Mouse (Mus musculus): Measurements from ENCODE around the gene E2f1. TPM values are rescaled to one million over a fixed set of nuclear protein-coding genes. Genes with fewer than 3 reads are reported as not detected.

The E2f1 gene
- total RNA-seq, 1 experiment from 2014 or later: 9.9 TPM

GRCm38 (mm10) chr2:154589051-154589450, 19.4 kb upstream of the E2f1 start:
- ATAC-seq (replicated peaks in 1 of 2; ENCODE audit: insufficient read depth in 1 of 2, low FRiP score in 2 of 2, low TSS enrichment in 1 of 2, low read depth in 1 of 2, poor library complexity in 2 of 2, severe bottlenecking in 2 of 2): no peak

GRCm38 (mm10) chr2:154586405-154586804, 16.7 kb upstream of the E2f1 start:
- peak in 1 of 2 experiments; percentile 40; a peak in 1 of 4 replicates for ATAC-seq (replicated peaks in 1 of 2; ENCODE audit: insufficient read depth in 1 of 2, low FRiP score in 2 of 2, low TSS enrichment in 1 of 2, low read depth in 1 of 2, poor library complexity in 2 of 2, severe bottlenecking in 2 of 2)

GRCm38 (mm10) chr2:154584931-154585601, 15.4 kb upstream of the E2f1 start:
- ATAC-seq (replicated peaks in 1 of 2; ENCODE audit: insufficient read depth in 1 of 2, low FRiP score in 2 of 2, low TSS enrichment in 1 of 2, low read depth in 1 of 2, poor library complexity in 2 of 2, severe bottlenecking in 2 of 2): no peak

GRCm38 (mm10) chr2:154583906-154584872, 14.5 kb upstream of the E2f1 start:
- ATAC-seq (replicated peaks in 1 of 2; ENCODE audit: insufficient read depth in 1 of 2, low FRiP score in 2 of 2, low TSS enrichment in 1 of 2, low read depth in 1 of 2, poor library complexity in 2 of 2, severe bottlenecking in 2 of 2): peak in 1 of 2 experiments; percentile 32; a peak in 2 of 4 replicates

GRCm38 (mm10) chr2:154581421-154581820, 11.7 kb upstream of the E2f1 start:
- no peak for ATAC-seq (replicated peaks in 1 of 2; ENCODE audit: insufficient read depth in 1 of 2, low FRiP score in 2 of 2, low TSS enrichment in 1 of 2, low read depth in 1 of 2, poor library complexity in 2 of 2, severe bottlenecking in 2 of 2)

- no peak for ATAC-seq (replicated peaks in 1 of 2; ENCODE audit: insufficient read depth in 1 of 2, low FRiP score in 2 of 2, low TSS enrichment in 1 of 2, low read depth in 1 of 2, poor library complexity in 2 of 2, severe bottlenecking in 2 of 2)
These were observed 10.9 kb upstream of the E2f1 start for GRCm38 (mm10) chr2:154580586-154580985.

- ATAC-seq (replicated peaks in 1 of 2; ENCODE audit: insufficient read depth in 1 of 2, low FRiP score in 2 of 2, low TSS enrichment in 1 of 2, low read depth in 1 of 2, poor library complexity in 2 of 2, severe bottlenecking in 2 of 2): no peak
These were observed 8.0 kb upstream of the E2f1 start for GRCm38 (mm10) chr2:154577744-154578067.

- no peak for ATAC-seq (replicated peaks in 1 of 2; ENCODE audit: insufficient read depth in 1 of 2, low FRiP score in 2 of 2, low TSS enrichment in 1 of 2, low read depth in 1 of 2, poor library complexity in 2 of 2, severe bottlenecking in 2 of 2)
These were observed 7.4 kb upstream of the E2f1 start for GRCm38 (mm10) chr2:154576876-154577743.

- ATAC-seq (replicated peaks in 1 of 2; ENCODE audit: insufficient read depth in 1 of 2, low FRiP score in 2 of 2, low TSS enrichment in 1 of 2, low read depth in 1 of 2, poor library complexity in 2 of 2, severe bottlenecking in 2 of 2): no peak; a peak in 1 of 4 replicates
These were observed 4.6 kb upstream of the E2f1 start for GRCm38 (mm10) chr2:154574271-154574670.

- no peak for ATAC-seq (replicated peaks in 1 of 2; ENCODE audit: insufficient read depth in 1 of 2, low FRiP score in 2 of 2, low TSS enrichment in 1 of 2, low read depth in 1 of 2, poor library complexity in 2 of 2, severe bottlenecking in 2 of 2)
These were observed 3.3 kb upstream of the E2f1 start for GRCm38 (mm10) chr2:154572996-154573395.

GRCm38 (mm10) chr2:154571976-154572375, 2.3 kb upstream of the E2f1 start:
- no peak for ATAC-seq (replicated peaks in 1 of 2; ENCODE audit: insufficient read depth in 1 of 2, low FRiP score in 2 of 2, low TSS enrichment in 1 of 2, low read depth in 1 of 2, poor library complexity in 2 of 2, severe bottlenecking in 2 of 2)

GRCm38 (mm10) chr2:154571266-154571665, 1.6 kb upstream of the E2f1 start:
- no peak for ATAC-seq (replicated peaks in 1 of 2; ENCODE audit: insufficient read depth in 1 of 2, low FRiP score in 2 of 2, low TSS enrichment in 1 of 2, low read depth in 1 of 2, poor library complexity in 2 of 2, severe bottlenecking in 2 of 2)

- no peak for ATAC-seq (replicated peaks in 1 of 2; ENCODE audit: insufficient read depth in 1 of 2, low FRiP score in 2 of 2, low TSS enrichment in 1 of 2, low read depth in 1 of 2, poor library complexity in 2 of 2, severe bottlenecking in 2 of 2)
These were observed 974 bp upstream of the E2f1 start for GRCm38 (mm10) chr2:154570666-154571065.

- peak; percentile 1 to 32; a peak in 2 of 4 replicates for ATAC-seq (replicated peaks in 1 of 2; ENCODE audit: insufficient read depth in 1 of 2, low FRiP score in 2 of 2, low TSS enrichment in 1 of 2, low read depth in 1 of 2, poor library complexity in 2 of 2, severe bottlenecking in 2 of 2)
These were observed 482 bp downstream of the E2f1 start for GRCm38 (mm10) chr2:154569071-154569748.

- peak in 1 of 2 experiments; percentile 0; a peak in 1 of 4 replicates for ATAC-seq (replicated peaks in 1 of 2; ENCODE audit: insufficient read depth in 1 of 2, low FRiP score in 2 of 2, low TSS enrichment in 1 of 2, low read depth in 1 of 2, poor library complexity in 2 of 2, severe bottlenecking in 2 of 2)
These were observed 1.2 kb downstream of the E2f1 start for GRCm38 (mm10) chr2:154568329-154569070.

GRCm38 (mm10) chr2:154567766-154568165, 1.9 kb downstream of the E2f1 start:
- no peak for ATAC-seq (replicated peaks in 1 of 2; ENCODE audit: insufficient read depth in 1 of 2, low FRiP score in 2 of 2, low TSS enrichment in 1 of 2, low read depth in 1 of 2, poor library complexity in 2 of 2, severe bottlenecking in 2 of 2)
